Mouse (Mus musculus): ENCODE measurements around the gene Cc2d1a. TPM values are rescaled to one million over a fixed set of nuclear protein-coding genes. Genes with fewer than 3 reads are reported as not detected.
A peak's percentile ranks its signal among the peaks of the same experiment; 100 is the strongest.

The Cc2d1a gene
- total and polyA plus RNA-seq, 2 experiments from 2014 or later: 48.4 to 70.1 TPM

DNA sequence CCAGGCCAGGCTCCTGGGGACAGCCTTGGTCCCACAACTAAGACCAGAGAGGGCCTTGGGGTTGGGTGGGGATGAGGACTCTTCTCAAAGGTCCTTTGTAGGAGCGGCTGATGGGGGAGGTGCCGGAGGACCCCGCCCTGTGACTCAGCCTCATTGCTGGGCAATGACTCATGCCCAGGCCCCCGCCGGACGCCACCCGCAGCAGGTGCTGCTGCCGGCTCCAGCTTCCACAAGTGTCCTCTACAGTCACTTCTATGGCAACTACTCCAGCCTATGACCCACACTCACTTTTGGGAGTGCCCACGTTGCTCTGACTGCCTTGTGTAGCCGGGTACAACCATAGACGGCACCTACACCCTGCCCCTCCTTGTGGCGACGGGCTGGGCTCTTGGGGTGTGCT, 44.3 kb upstream of the Cc2d1a start:
- 38% methylated on average over 13 of the region's 13 CpGs for WGBS
- no peak for DNase-seq
- Histone ChIP-seq H3K36me3 (ENCODE audit: insufficient read depth) (no peaks in the 10 kb centered on the region), H3K4me1 (ENCODE audit: insufficient read depth) (no peaks in the 10 kb centered on the region), H3K27me3 (ENCODE audit: insufficient read depth, low read length) (0 out of 2 replicates have a peak, but pooled peaks cover 3% of the 10 kb centered on the region), H3K4me3 (ENCODE audit: low read depth, low read length) (no peak overlapping the region), H3K9me3 (ENCODE audit: low read length) (no peaks in the 10 kb centered on the region), H3K9ac (no peak overlapping the region), H3K27ac (ENCODE audit: low read depth, low read length) (0 out of 2 replicates have a peak overlapping the region, but pooled peaks have one; percentile 40), H3K4me2 (ENCODE audit: low read depth) (peak overlapping the region; percentile 24; the same call in 1 of the 2 replicates)
- no peak for TF ChIP-seq CTCF (IDR thresholded peaks at IDR 0.05; ENCODE audit: low read depth)
- ATAC-seq: peak; percentile 26; the same call in 1 of the 2 replicates

DNA sequence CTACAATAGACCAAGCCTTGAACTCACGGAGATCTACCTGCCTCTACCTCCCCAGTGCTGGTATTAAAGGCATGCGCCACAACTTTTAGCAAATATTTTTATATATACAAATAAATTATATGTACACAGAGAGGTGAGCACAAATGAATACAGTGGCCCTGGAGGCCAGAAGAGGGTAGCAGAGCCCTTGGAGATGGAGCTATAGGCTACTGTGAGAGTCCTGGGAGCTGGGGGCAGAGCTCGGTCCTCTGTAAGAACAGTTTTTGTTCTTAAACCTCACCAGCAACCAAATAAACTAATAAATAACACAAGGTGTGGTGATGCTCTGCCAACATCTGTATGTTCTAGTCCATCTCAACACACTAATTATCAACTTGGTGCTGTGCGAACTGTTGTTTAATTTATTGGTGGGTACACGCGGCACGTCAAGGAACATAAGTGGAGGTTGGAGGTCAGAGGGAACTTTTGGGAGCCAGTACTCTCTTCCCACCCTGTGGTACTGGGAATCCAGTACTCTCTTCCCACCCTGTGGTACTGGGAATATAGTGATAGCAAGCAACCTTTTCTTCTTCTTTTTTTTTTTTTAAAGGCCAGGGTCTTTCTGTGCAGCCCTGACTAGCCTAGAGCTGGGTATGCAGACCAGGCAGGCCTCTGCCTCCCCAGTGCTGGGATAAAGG, 42.6 kb upstream of the Cc2d1a start:
- DNase-seq (no peak), ATAC-seq (no peak)
- 0 out of 2 replicates have a peak, but pooled peaks cover 3% of the 10 kb centered on the region for H3K27me3 ChIP-seq (ENCODE audit: insufficient read depth, low read length)
- H3K9ac ChIP-seq: no peak overlapping the region
- no peak overlapping the region for H3K4me3 ChIP-seq (ENCODE audit: low read depth, low read length)
- no peak for TF ChIP-seq CTCF (IDR thresholded peaks at IDR 0.05; ENCODE audit: low read depth)
- H3K27ac ChIP-seq (ENCODE audit: low read depth, low read length): no peak overlapping the region
- H3K36me3 ChIP-seq (ENCODE audit: insufficient read depth): no peaks in the 10 kb centered on the region
- no peaks in the 10 kb centered on the region for H3K9me3 ChIP-seq (ENCODE audit: low read length)
- no peaks in the 10 kb centered on the region for H3K4me1 ChIP-seq (ENCODE audit: insufficient read depth)
- WGBS: 94% methylated on average over 7 of the region's 7 CpGs
- no peak overlapping the region for H3K4me2 ChIP-seq (ENCODE audit: low read depth)

DNA sequence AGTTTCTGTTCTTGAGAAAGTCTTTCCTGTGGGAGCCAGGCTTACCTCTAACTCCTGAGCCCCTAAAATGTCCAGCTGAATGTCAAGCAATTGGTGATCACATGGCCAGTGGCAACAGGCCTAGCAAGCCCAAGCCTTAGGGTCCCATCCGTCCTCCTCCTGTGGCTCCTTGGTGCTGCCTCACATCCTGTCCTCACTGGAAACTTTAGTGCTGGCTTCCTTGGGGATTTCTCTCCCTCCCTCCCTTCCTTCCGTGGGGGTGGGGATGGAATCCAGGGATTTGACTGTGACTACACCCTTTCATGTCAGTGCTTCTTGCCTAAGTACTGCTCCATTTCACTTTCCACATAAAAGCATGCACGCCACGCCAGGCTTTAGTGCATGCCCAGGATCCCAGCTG, 41.9 kb upstream of the Cc2d1a start:
- ATAC-seq: no peak
- no peak overlapping the region for H3K27ac ChIP-seq (ENCODE audit: low read depth, low read length)
- no peak for TF ChIP-seq CTCF (IDR thresholded peaks at IDR 0.05; ENCODE audit: low read depth)
- 0 out of 2 replicates have a peak, but pooled peaks cover 2% of the 10 kb centered on the region for H3K4me1 ChIP-seq (ENCODE audit: insufficient read depth)
- H3K36me3 ChIP-seq (ENCODE audit: insufficient read depth): no peaks in the 10 kb centered on the region
- no peak overlapping the region for H3K4me3 ChIP-seq (ENCODE audit: low read depth, low read length)
- 56% methylated on average over 4 of the region's 4 CpGs for WGBS
- no peak overlapping the region for H3K9ac ChIP-seq
- no peak for DNase-seq
- no peak overlapping the region for H3K4me2 ChIP-seq (ENCODE audit: low read depth)
- H3K27me3 ChIP-seq (ENCODE audit: insufficient read depth, low read length): 0 out of 2 replicates have a peak, but pooled peaks cover 3% of the 10 kb centered on the region
- H3K9me3 ChIP-seq (ENCODE audit: low read length): no peaks in the 10 kb centered on the region

DNA sequence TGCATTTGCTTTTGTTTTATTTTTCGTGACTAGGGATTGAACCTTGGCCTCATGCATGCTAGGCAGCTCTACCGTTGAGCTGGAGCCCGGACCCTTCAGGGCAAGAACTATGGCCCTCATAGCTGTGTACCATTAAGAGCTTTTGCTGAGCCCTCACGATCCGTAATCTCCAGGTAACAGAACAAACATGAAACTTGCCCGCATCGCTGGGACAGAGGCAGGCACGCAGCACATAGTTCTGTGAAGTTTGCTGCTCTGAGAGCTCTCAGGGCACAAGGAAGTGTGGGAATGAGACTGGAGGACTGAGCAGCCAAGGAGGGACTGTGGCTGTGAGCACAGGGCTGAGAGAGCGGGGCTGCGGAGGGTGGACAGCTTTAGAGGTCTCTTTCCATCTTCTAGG, 40.9 kb upstream of the Cc2d1a start:
- 0 out of 2 replicates have a peak, but pooled peaks cover 3% of the 10 kb centered on the region for H3K27me3 ChIP-seq (ENCODE audit: insufficient read depth, low read length)
- DNase-seq: no peak
- no peak for TF ChIP-seq CTCF (IDR thresholded peaks at IDR 0.05; ENCODE audit: low read depth)
- H3K4me1 ChIP-seq (ENCODE audit: insufficient read depth): 0 out of 2 replicates have a peak, but pooled peaks cover 6% of the 10 kb centered on the region
- H3K4me3 ChIP-seq (ENCODE audit: low read depth, low read length): no peak overlapping the region
- H3K4me2 ChIP-seq (ENCODE audit: low read depth): no peak overlapping the region
- H3K27ac ChIP-seq (ENCODE audit: low read depth, low read length): no peak overlapping the region
- no peaks in the 10 kb centered on the region for H3K36me3 ChIP-seq (ENCODE audit: insufficient read depth)
- WGBS: 86% methylated on average over 10 of the region's 10 CpGs
- no peak for ATAC-seq
- no peak overlapping the region for H3K9ac ChIP-seq
- H3K9me3 ChIP-seq (ENCODE audit: low read length): no peaks in the 10 kb centered on the region

DNA sequence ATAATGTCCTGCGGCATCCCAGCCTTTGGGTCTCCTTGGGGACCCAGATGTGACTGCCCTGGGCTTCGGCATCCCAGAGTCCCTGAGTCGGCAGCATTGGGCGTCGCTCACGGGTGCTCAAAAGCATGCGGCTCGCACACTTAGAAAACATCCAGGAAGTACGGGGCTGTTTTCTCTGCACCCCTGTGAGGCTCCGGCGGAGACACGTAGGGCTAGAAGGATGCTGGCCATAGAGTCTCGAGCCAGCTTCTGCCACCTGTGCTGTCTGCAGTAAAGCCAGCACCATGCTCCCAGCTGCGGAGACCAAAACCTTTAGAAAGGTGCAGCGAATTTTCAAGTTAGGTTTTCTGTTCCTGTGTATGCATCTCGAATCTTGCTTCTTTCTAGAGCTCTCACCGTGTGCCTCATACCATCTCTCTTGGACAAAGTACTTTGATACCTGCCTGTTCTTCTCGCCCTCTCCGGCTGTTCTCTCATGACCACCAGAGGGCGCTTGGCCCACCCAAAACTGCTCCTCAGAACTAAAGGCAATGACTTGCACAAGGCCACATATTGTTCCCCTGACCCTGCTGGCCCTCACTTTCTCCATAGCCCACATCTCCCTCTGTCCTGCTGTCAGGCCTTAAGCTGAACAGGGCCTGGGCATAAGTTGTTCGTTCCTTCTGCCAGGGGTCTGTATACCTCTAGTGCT, 39.5 kb upstream of the Cc2d1a start:
- H3K4me3 ChIP-seq (ENCODE audit: low read depth, low read length): peak overlapping the region; percentile 23
- H3K4me1 ChIP-seq (ENCODE audit: insufficient read depth): peaks cover 14% of the 10 kb centered on the region
- H3K9me3 ChIP-seq (ENCODE audit: low read length): no peaks in the 10 kb centered on the region
- DNase-seq (no peak), ATAC-seq (no peak)
- H3K36me3 ChIP-seq (ENCODE audit: insufficient read depth): no peaks in the 10 kb centered on the region
- H3K4me2 ChIP-seq (ENCODE audit: low read depth): peak overlapping the region; percentile 50
- WGBS: 7% methylated on average over 21 of the region's 21 CpGs
- TF ChIP-seq CTCF (IDR thresholded peaks at IDR 0.05; ENCODE audit: low read depth): peak; percentile 73
- no peak overlapping the region for H3K27ac ChIP-seq (ENCODE audit: low read depth, low read length)
- H3K27me3 ChIP-seq (ENCODE audit: insufficient read depth, low read length): 0 out of 2 replicates have a peak, but pooled peaks cover 3% of the 10 kb centered on the region
- H3K9ac ChIP-seq: peak overlapping the region; percentile 37; the same call in 1 of the 2 replicates

DNA sequence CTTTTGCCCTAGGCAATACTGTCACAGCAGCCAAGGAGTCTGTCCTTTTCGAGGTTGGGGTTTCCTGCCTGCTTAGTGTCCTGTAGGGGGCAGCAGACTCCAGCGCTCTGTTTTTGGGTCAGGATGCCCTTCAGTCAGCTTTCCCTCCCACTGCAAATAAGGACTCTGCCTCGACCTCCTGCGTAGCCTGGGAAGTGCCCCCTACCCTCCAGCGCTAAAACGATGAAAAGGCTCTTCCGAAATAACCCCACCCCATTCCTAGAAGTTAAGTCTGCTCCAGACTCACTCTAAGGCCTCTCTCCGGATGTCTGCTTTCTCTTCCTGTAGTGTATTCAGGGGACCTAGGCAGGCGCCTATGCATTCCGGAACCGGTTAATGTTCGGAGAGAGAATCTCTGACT, 38.8 kb upstream of the Cc2d1a start:
- Histone ChIP-seq H3K4me1 (ENCODE audit: insufficient read depth) (peaks cover 17% of the 10 kb centered on the region), H3K9ac (peak overlapping the region; percentile 37; the same call in 1 of the 2 replicates), H3K27ac (ENCODE audit: low read depth, low read length) (no peak overlapping the region), H3K27me3 (ENCODE audit: insufficient read depth, low read length) (0 out of 2 replicates have a peak, but pooled peaks cover 3% of the 10 kb centered on the region), H3K4me3 (ENCODE audit: low read depth, low read length) (peak overlapping the region; percentile 23), H3K9me3 (ENCODE audit: low read length) (no peaks in the 10 kb centered on the region), H3K36me3 (ENCODE audit: insufficient read depth) (no peaks in the 10 kb centered on the region), H3K4me2 (ENCODE audit: low read depth) (peak overlapping the region; percentile 50)
- peak; percentile 84 for DNase-seq
- TF ChIP-seq CTCF (IDR thresholded peaks at IDR 0.05; ENCODE audit: low read depth): peak; percentile 95
- peak; percentile 39; the same call in 1 of the 2 replicates for ATAC-seq
- WGBS: under 1% methylated on average over 12 of the region's 12 CpGs

DNA sequence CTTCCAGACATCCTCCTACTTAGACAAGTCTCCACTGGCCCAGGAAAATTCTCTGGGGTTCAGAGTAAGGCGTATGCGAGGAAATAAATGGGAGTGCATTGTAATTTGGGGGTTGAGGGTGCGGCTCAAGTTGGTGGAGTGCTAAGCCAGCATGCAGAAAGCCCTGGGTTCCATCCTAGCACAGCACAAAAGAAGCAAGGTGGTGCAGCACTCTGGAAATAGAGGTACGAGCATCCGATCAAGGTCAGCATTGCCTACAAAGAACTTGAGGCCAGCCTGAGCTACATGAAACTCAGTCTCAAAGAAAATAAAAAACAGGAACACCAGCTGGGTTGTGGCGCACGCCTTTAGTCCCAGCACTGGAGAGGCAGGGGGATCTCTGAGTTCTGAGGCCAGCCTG, 37.4 kb upstream of the Cc2d1a start, which contains the start of gene Nanos3:
Gene Nanos3 (minus strand): TSS at position 101 of the 400 bp plus-strand sequence.
- H3K4me2 ChIP-seq (ENCODE audit: low read depth): peak within 1 kb of the TSS; percentile 80
- no peaks in the 10 kb centered on the region for H3K9me3 ChIP-seq (ENCODE audit: low read length)
- 0 out of 2 replicates have a peak, but pooled peaks cover 3% of the 10 kb centered on the region for H3K27me3 ChIP-seq (ENCODE audit: insufficient read depth, low read length)
- peak within 1 kb of the TSS; percentile 78 for H3K4me3 ChIP-seq (ENCODE audit: low read depth, low read length)
- TF ChIP-seq CTCF (IDR thresholded peaks at IDR 0.05; ENCODE audit: low read depth): no peak
- H3K27ac ChIP-seq (ENCODE audit: low read depth, low read length): peak within 1 kb of the TSS; percentile 98
- DNase-seq (no peak), ATAC-seq (no peak)
- peaks cover 31% of the 10 kb centered on the region for H3K4me1 ChIP-seq (ENCODE audit: insufficient read depth)
- 96% methylated on average over 7 of the region's 7 CpGs for whole genome bisulfite sequencing
- H3K9ac ChIP-seq: peak within 1 kb of the TSS; percentile 98
- H3K36me3 ChIP-seq (ENCODE audit: insufficient read depth): no peaks in the 10 kb centered on the region
